9 mouse cellular contexts compared by ENCODE assay signal in the genomic region with DNA sequence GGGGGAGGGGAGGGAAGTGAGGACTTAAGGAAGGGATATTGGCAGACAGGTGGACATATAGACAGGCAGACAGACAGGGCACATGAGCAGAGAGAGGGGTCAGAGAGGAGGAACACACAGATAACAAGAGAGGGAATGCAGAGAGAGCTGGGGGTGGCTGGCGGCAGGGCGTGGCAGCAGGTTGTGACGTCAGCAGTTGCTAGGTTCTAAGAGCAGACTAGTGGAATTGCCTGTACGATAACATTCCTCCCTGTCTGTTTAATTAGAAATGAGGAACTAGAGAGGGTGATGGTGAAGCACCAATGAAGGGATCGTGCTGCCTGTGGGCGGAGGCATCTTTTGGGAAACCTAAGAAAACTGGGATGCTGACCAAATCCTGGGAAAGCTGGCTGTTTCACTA. TPM values are rescaled to one million over a fixed set of nuclear protein-coding genes. Genes with fewer than 3 reads are reported as not detected.
DNase-seq lines count a peak whose midpoint lies in the region; ATAC-seq and TF ChIP-seq lines count a peak whose summit lies in the region.
"Had no signal": no experiment of that assay in that cellular context is flagged by ENCODE, and none has a peak within 500 bp of the region (broad histone marks: within the 10 kb centered on the region; RNA-seq: fewer than 3 reads in every experiment).

No protein-coding gene starts in this region.

- no peak overlapping the region for H3K27ac ChIP-seq in forebrain, postnatal 0 days (ENCODE audit: low read depth, low read length)
- H3K27ac ChIP-seq in forebrain, embryonic 10.5 days = no peak overlapping the region
- no peak overlapping the region for H3K27ac ChIP-seq in stomach, embryonic 16.5 days (ENCODE audit: low read length)
- H3K27ac ChIP-seq: hindbrain, embryonic 15.5 days had no signal

- peak; percentile 67 for DNase-seq in forebrain, postnatal 0 days
- DNase-seq in forebrain, embryonic 10.5 days (ENCODE audit: extremely low spot score, low spot score) = no peak
- peak; percentile 55 for DNase-seq in lung, postnatal 10 days
- DNase-seq in lung, postnatal 25 days (ENCODE audit: low spot score) = no peak
- peak; percentile 40 for DNase-seq in adipocyte (ENCODE audit: low spot score)
- DNase-seq in layer of hippocampus, adult 9-10 months (ENCODE audit: low spot score) = peak; percentile 37
- no peak for DNase-seq in cerebellum, adult 11 months

- ATAC-seq in forebrain, postnatal 0 days = no peak; the same call in 1 of the 2 replicates
- peak; percentile 25; the same call in 1 of the 2 replicates for ATAC-seq in stomach, embryonic 16.5 days (ENCODE audit: insufficient read depth, low FRiP score)

- no peak overlapping the region for H3K4me3 ChIP-seq in forebrain, postnatal 0 days (ENCODE audit: low read depth, low read length)
- H3K4me3 ChIP-seq in forebrain, embryonic 10.5 days = no peak overlapping the region
- H3K4me3 ChIP-seq in stomach, embryonic 16.5 days (replicated peaks; ENCODE audit: low read length) = no peak overlapping the region
- H3K4me3 ChIP-seq: hindbrain, embryonic 15.5 days had no signal

- H3K9ac ChIP-seq in forebrain, postnatal 0 days = no peak overlapping the region
- H3K9ac ChIP-seq in stomach, embryonic 16.5 days (ENCODE audit: low read length) = no peak overlapping the region
- H3K9ac ChIP-seq: hindbrain, embryonic 15.5 days had no signal

- H3K4me2 ChIP-seq in forebrain, postnatal 0 days (ENCODE audit: low read depth) = peak overlapping the region; percentile 8; the same call in 1 of the 2 replicates
- no peak overlapping the region for H3K4me2 ChIP-seq in stomach, embryonic 16.5 days (ENCODE audit: low read depth, low read length)
- H3K4me2 ChIP-seq: hindbrain, embryonic 15.5 days had no signal

- no peak for TF ChIP-seq CTCF in forebrain, postnatal 0 days (IDR thresholded peaks at IDR 0.05; ENCODE audit: low read depth)

- WGBS in forebrain, postnatal 0 days = 54% methylated on average over 6 of the region's 6 CpGs
- 51% methylated on average over 6 of the region's 6 CpGs for WGBS in forebrain, embryonic 10.5 days
- 38% methylated on average over 6 of the region's 6 CpGs for WGBS in stomach, embryonic 16.5 days

- H3K27me3 ChIP-seq in forebrain, postnatal 0 days (ENCODE audit: insufficient read depth, low read length) = no peaks in the 10 kb centered on the region
- no peaks in the 10 kb centered on the region for H3K27me3 ChIP-seq in forebrain, embryonic 10.5 days (ENCODE audit: poor library complexity, severe bottlenecking)
- no peaks in the 10 kb centered on the region for H3K27me3 ChIP-seq in stomach, embryonic 16.5 days (ENCODE audit: control insufficient read depth, insufficient read depth, low read length)
- H3K27me3 ChIP-seq: hindbrain, embryonic 15.5 days had no signal

- H3K9me3 ChIP-seq in forebrain, postnatal 0 days (ENCODE audit: low read length) = no peaks in the 10 kb centered on the region
- no peaks in the 10 kb centered on the region for H3K9me3 ChIP-seq in forebrain, embryonic 10.5 days
- no peaks in the 10 kb centered on the region for H3K9me3 ChIP-seq in stomach, embryonic 16.5 days (replicated peaks; ENCODE audit: control insufficient read depth, low read length)
- H3K9me3 ChIP-seq: hindbrain, embryonic 15.5 days had no signal

- H3K36me3 ChIP-seq in forebrain, postnatal 0 days (ENCODE audit: insufficient read depth) = no peaks in the 10 kb centered on the region
- no peaks in the 10 kb centered on the region for H3K36me3 ChIP-seq in forebrain, embryonic 10.5 days (replicated peaks)
- no peaks in the 10 kb centered on the region for H3K36me3 ChIP-seq in stomach, embryonic 16.5 days (ENCODE audit: control insufficient read depth, insufficient read depth, low read length)
- H3K36me3 ChIP-seq: hindbrain, embryonic 15.5 days had no signal

- no peaks in the 10 kb centered on the region for H3K4me1 ChIP-seq in forebrain, postnatal 0 days (ENCODE audit: insufficient read depth)
- no peaks in the 10 kb centered on the region for H3K4me1 ChIP-seq in forebrain, embryonic 10.5 days
- no peaks in the 10 kb centered on the region for H3K4me1 ChIP-seq in stomach, embryonic 16.5 days (ENCODE audit: control insufficient read depth, insufficient read depth, low read length)
- H3K4me1 ChIP-seq: hindbrain, embryonic 15.5 days had no signal

RNA-seq across cellular contexts. Expression of a gene that starts 11.8 kb away (rescaled TPM):
- 0.62 and 1.00 TPM in 2 replicates for total RNA-seq in forebrain, postnatal 0 days (2014; rRNA removed)
- 0.60 and 0.61 TPM in 2 replicates for polyA plus RNA-seq in forebrain, postnatal 0 days (2015; fragmentation: Nextera tagmentation; extraction: Ambion mirVana)
- not detected in 2 replicates for polyA plus RNA-seq in forebrain, embryonic 10.5 days (2016; fragmentation: Nextera tagmentation; extraction: Ambion mirVana)
- polyA plus RNA-seq in stomach, embryonic 16.5 days (2015; fragmentation: Nextera tagmentation; extraction: Ambion mirVana) = 6.1 and 6.3 TPM in 2 replicates

RNA-seq across cellular contexts. Expression of a gene that starts 15.3 kb away (rescaled TPM):
- total RNA-seq in forebrain, postnatal 0 days (2014; rRNA removed) = 25.2 and 25.3 TPM in 2 replicates
- 128 and 130 TPM in 2 replicates for polyA plus RNA-seq in forebrain, postnatal 0 days (2015; fragmentation: Nextera tagmentation; extraction: Ambion mirVana)
- polyA plus RNA-seq in forebrain, embryonic 10.5 days (2016; fragmentation: Nextera tagmentation; extraction: Ambion mirVana) = 177 and 188 TPM in 2 replicates
- 117 and 132 TPM in 2 replicates for polyA plus RNA-seq in stomach, embryonic 16.5 days (2015; fragmentation: Nextera tagmentation; extraction: Ambion mirVana)

RNA-seq across cellular contexts. Expression of a gene that starts 26.4 kb away (rescaled TPM):
- total RNA-seq in forebrain, postnatal 0 days (2014; rRNA removed) = not detected in 2 replicates
- not detected in 2 replicates for polyA plus RNA-seq in forebrain, postnatal 0 days (2015; fragmentation: Nextera tagmentation; extraction: Ambion mirVana)
- polyA plus RNA-seq in forebrain, embryonic 10.5 days (2016; fragmentation: Nextera tagmentation; extraction: Ambion mirVana) = not detected in 2 replicates
- 6.5 and 8.7 TPM in 2 replicates for polyA plus RNA-seq in stomach, embryonic 16.5 days (2015; fragmentation: Nextera tagmentation; extraction: Ambion mirVana)
- polyA plus RNA-seq: hindbrain, embryonic 15.5 days had no signal

RNA-seq across cellular contexts. Expression of a gene that starts 35.5 kb away (rescaled TPM):
- 0.38 and 0.57 TPM in 2 replicates for total RNA-seq in forebrain, postnatal 0 days (2014; rRNA removed)
- polyA plus RNA-seq in forebrain, postnatal 0 days (2015; fragmentation: Nextera tagmentation; extraction: Ambion mirVana) = 0.30 and 1.2 TPM in 2 replicates
- polyA plus RNA-seq in forebrain, embryonic 10.5 days (2016; fragmentation: Nextera tagmentation; extraction: Ambion mirVana) = 1.7 TPM in 2 replicates
- polyA plus RNA-seq in stomach, embryonic 16.5 days (2015; fragmentation: Nextera tagmentation; extraction: Ambion mirVana) = 1.8 and 3.2 TPM in 2 replicates

RNA-seq across cellular contexts. Expression of a gene that starts 38.8 kb away (rescaled TPM):
- 3.6 and 3.7 TPM in 2 replicates for total RNA-seq in forebrain, postnatal 0 days (2014; rRNA removed)
- 3.3 and 3.7 TPM in 2 replicates for polyA plus RNA-seq in forebrain, postnatal 0 days (2015; fragmentation: Nextera tagmentation; extraction: Ambion mirVana)
- 5.0 and 7.0 TPM in 2 replicates for polyA plus RNA-seq in forebrain, embryonic 10.5 days (2016; fragmentation: Nextera tagmentation; extraction: Ambion mirVana)
- polyA plus RNA-seq in stomach, embryonic 16.5 days (2015; fragmentation: Nextera tagmentation; extraction: Ambion mirVana) = 4.8 and 6.8 TPM in 2 replicates

Comparison
In these comparisons a context has a peak if more than half of its experiments do, and no peak if none do; other contexts are left out.
1. DNase-seq: peak in forebrain, postnatal 0 days (single experiment), lung, postnatal 10 days (single experiment), adipocyte (single experiment) and layer of hippocampus, adult 9-10 months (single experiment); none in forebrain, embryonic 10.5 days (single experiment), lung, postnatal 25 days (single experiment) and cerebellum, adult 11 months (single experiment).